In the genomic region with DNA sequence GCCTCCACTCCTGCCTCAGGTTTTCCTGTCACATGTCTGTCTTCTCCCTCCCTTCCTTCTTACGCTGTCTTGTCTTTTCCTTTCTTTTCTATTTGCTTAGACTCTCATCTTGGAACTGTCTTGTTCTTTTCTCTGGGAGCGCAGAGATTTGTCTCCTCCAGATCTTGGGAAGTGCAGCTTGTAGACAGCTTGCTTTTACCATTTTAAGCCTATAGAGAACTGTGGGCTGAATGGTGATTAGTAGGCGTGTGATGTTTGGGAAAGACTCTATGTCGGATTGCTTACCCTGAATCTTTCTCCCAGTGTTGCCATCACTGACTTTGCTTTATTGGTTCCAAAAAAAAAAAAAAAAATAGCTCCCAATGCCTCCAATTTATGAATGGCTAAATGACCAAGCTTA, we compare ENCODE assay signal across 13 mouse cellular contexts.
"Had no signal": no experiment of that assay in that cellular context is flagged by ENCODE, and none has a peak within 500 bp of the region (broad histone marks: within the 10 kb centered on the region; RNA-seq: fewer than 3 reads in every experiment).

No protein-coding gene starts in this region.

- ATAC-seq: midbrain, embryonic 16.5 days had no signal

- DNase-seq: lung, adult 18-20 months; lung, embryonic 14.5 days; lung, postnatal 10 days; lung, postnatal 4 days; midbrain, embryonic 14.5 days; retina, postnatal 1 day; right cerebral cortex, postnatal 25 days; right cerebral cortex, postnatal 4 days; spleen, adult 18-20 months; thymus, adult 2 months; thymus, postnatal 25 days; thymus, postnatal 4 days had no signal
